Mouse (Mus musculus) limb, embryonic 14.5 days (tissue): Measurements from ENCODE around the gene Tec. TPM values are rescaled to one million over a fixed set of nuclear protein-coding genes. Genes with fewer than 3 reads are reported as not detected.

Experiments
- ATAC-seq: fragments of 200-750 bp; cut with Nextera tagmentation; 2 replicates; pipeline ENCODE4 v1.8.0; 2017; ENCODE audit warnings: low read depth, moderate number of reproducible peaks, moderate TSS enrichment; ENCODE audit not compliant: low FRiP score
- DNase-seq: peaks from one replicate; pipeline ENCODE4 v3.0.0-alpha.2; 2015; ENCODE audit warnings: low spot score
- H3K27ac ChIP-seq: fragments of 300-500 bp; sonication (generic); replicated peaks from 2 replicates; pipeline ENCODE4 v1.5.1; 2014; ENCODE audit warnings: low read depth, mild to moderate bottlenecking, low read length, moderate library complexity, mixed read lengths
- H3K27me3 ChIP-seq: fragments of 300-500 bp; sonication (generic); 2 replicates; pipeline ENCODE4 v1.6.1; 2014; ENCODE audit warnings: low read length, mixed read lengths; ENCODE audit not compliant: control insufficient read depth, insufficient read depth
- H3K36me3 ChIP-seq: fragments of 300-500 bp; sonication (generic); 2 replicates; pipeline ENCODE4 v1.6.1; 2014; ENCODE audit warnings: mild to moderate bottlenecking, low read length, moderate library complexity, mixed read lengths; ENCODE audit not compliant: control insufficient read depth, insufficient read depth
- H3K4me1 ChIP-seq: fragments of 300-500 bp; sonication (generic); 2 replicates; pipeline ENCODE4 v1.6.1; 2014; ENCODE audit warnings: antibody characterized with exemption, low read length, mixed read lengths; ENCODE audit not compliant: control insufficient read depth, insufficient read depth
- H3K4me2 ChIP-seq: fragments of 300-500 bp; sonication (generic); replicated peaks from 2 replicates; pipeline ENCODE4 v1.6.1; 2014; ENCODE audit warnings: low read depth, mild to moderate bottlenecking, low read length, moderate library complexity; ENCODE audit not compliant: severe bottlenecking
- H3K4me3 ChIP-seq: fragments of 300-500 bp; sonication (generic); replicated peaks from 2 replicates; pipeline ENCODE4 v1.5.1; 2014; ENCODE audit warnings: low read length
- H3K9ac ChIP-seq: fragments of 300-500 bp; sonication (generic); 2 replicates; pipeline ENCODE4 v1.6.1; 2014; ENCODE audit warnings: mild to moderate bottlenecking, low read depth, low read length, moderate library complexity; ENCODE audit not compliant: severe bottlenecking
- H3K9me3 ChIP-seq: fragments of 300-500 bp; sonication (generic); 2 replicates; pipeline ENCODE4 v1.6.1; 2016; ENCODE audit warnings: low read length; ENCODE audit not compliant: control insufficient read depth
- POLR2A ChIP-seq: fragments of 200-500 bp; IDR thresholded peaks from 2 replicates; pipeline ENCODE4 v1.8.0; 2012; ENCODE audit warnings: inconsistent platforms, mild to moderate bottlenecking, moderate library complexity, borderline replicate concordance; ENCODE audit not compliant: insufficient read depth, insufficient read length; ENCODE audit errors: extremely low read depth
- WGBS: fragments of 180-500 bp; shearing (Covaris S2); extraction: QIAGEN DNeasy Blood & Tissue Kit; methylation state at CpG from one replicate; pipeline ENCODE4 v1.1.7; 2014; 5-methylcytosine and 5-hydroxymethylcytosine counted together
- polyA plus RNA-seq, 2 experiments: library from polyadenylated mRNA; depleted of rRNA in 1 of 2; stranded (reverse) in 1 of 2; unstranded in 1 of 2; fragments of >200 nt; fragmentation: Nextera tagmentation in 1 of 2; extraction: Ambion mirVana in 1 of 2; gene quantifications; 2 replicates each; pipeline versions ENCODE4 v1.2.1 to v1.2.3; 2012 to 2014

Gene Tec
- polyA plus RNA-seq, 2 experiments, result 5.9 to 7.9 TPM

GRCm38 (mm10) chr5:72810990-72811389 is 57.3 kb downstream of the Tec start:
- no peak overlapping the region for H3K4me2 ChIP-seq
- 62% methylated on average over 8 of the region's 8 CpGs for WGBS

GRCm38 (mm10) chr5:72809480-72809879 is 58.8 kb downstream of the Tec start:
- no peak for ATAC-seq
- TF ChIP-seq POLR2A, result no peak
- no peak overlapping the region for H3K4me3 ChIP-seq
- H3K27me3 ChIP-seq, result no peaks in the 10 kb centered on the region
- H3K9ac ChIP-seq, result no peak overlapping the region
- DNase-seq, result no peak
- H3K9me3 ChIP-seq, result no peaks in the 10 kb centered on the region
- peaks cover 13% of the 10 kb centered on the region for H3K4me1 ChIP-seq
- WGBS, result 88% methylated on average over 2 of the region's 2 CpGs
- H3K27ac ChIP-seq, result no peak overlapping the region
- no peaks in the 10 kb centered on the region for H3K36me3 ChIP-seq
- no peak overlapping the region for H3K4me2 ChIP-seq

More at GRCm38 (mm10) chr5:72810990-72811389, 57.3 kb downstream of the Tec start:
- ATAC-seq, result no peak
- H3K9me3 ChIP-seq, result no peaks in the 10 kb centered on the region
- no peaks in the 10 kb centered on the region for H3K36me3 ChIP-seq
- no peak overlapping the region for H3K9ac ChIP-seq
- TF ChIP-seq POLR2A, result no peak
- peaks cover 13% of the 10 kb centered on the region for H3K4me1 ChIP-seq
- H3K27me3 ChIP-seq, result no peaks in the 10 kb centered on the region
- DNase-seq, result no peak
- H3K27ac ChIP-seq, result no peak overlapping the region
- no peak overlapping the region for H3K4me3 ChIP-seq

GRCm38 (mm10) chr5:72808456-72809111 is 59.7 kb downstream of the Tec start:
- DNase-seq (no peak), ATAC-seq (peak; percentile 44; the same call in 1 of the 2 replicates)
- Histone ChIP-seq H3K9me3 (no peaks in the 10 kb centered on the region), H3K4me3 (no peak overlapping the region), H3K4me1 (peaks cover 13% of the 10 kb centered on the region), H3K27ac (peak overlapping the region; percentile 70), H3K9ac (0 out of 2 replicates have a peak overlapping the region, but pooled peaks have one; percentile 8), H3K27me3 (no peaks in the 10 kb centered on the region), H3K36me3 (no peaks in the 10 kb centered on the region), H3K4me2 (peak overlapping the region; percentile 18; the same call in 1 of the 2 replicates)
- no peak for TF ChIP-seq POLR2A
- WGBS, result 37% methylated on average over 14 of the region's 14 CpGs

- ATAC-seq, result no peak
- H3K27ac ChIP-seq, result no peak overlapping the region
- DNase-seq, result no peak
Observed at GRCm38 (mm10) chr5:72802851-72803250, 65.4 kb downstream of the Tec start.

GRCm38 (mm10) chr5:72798563-72798962 is 69.7 kb downstream of the Tec start:
- Histone ChIP-seq H3K27me3 (no peaks in the 10 kb centered on the region), H3K36me3 (no peaks in the 10 kb centered on the region), H3K4me3 (no peak overlapping the region), H3K9ac (no peak overlapping the region), H3K9me3 (no peaks in the 10 kb centered on the region), H3K4me1 (peaks cover 3% of the 10 kb centered on the region; the same call in 1 of the 2 replicates), H3K4me2 (no peak overlapping the region), H3K27ac (no peak overlapping the region)
- DNase-seq (no peak), ATAC-seq (no peak)
- 71% methylated on average over 4 of the region's 4 CpGs for WGBS
- TF ChIP-seq POLR2A, result no peak

More at GRCm38 (mm10) chr5:72802851-72803250, 65.4 kb downstream of the Tec start:
- no peaks in the 10 kb centered on the region for H3K4me1 ChIP-seq
- H3K9ac ChIP-seq, result no peak overlapping the region
- no peak overlapping the region for H3K4me3 ChIP-seq
- H3K9me3 ChIP-seq, result no peaks in the 10 kb centered on the region
- H3K36me3 ChIP-seq, result no peaks in the 10 kb centered on the region
- WGBS, result 57% methylated on average over 5 of the region's 5 CpGs
- no peaks in the 10 kb centered on the region for H3K27me3 ChIP-seq
- TF ChIP-seq POLR2A, result no peak
- no peak overlapping the region for H3K4me2 ChIP-seq
